ENCODE assay signal across 9 mouse cellular contexts in genomic region chr9:44919606-44920005, GRCm38 (mm10). TPM values are rescaled to one million over a fixed set of nuclear protein-coding genes. Genes with fewer than 3 reads are reported as not detected.
DNase-seq lines count a peak whose midpoint lies in the region; ATAC-seq and TF ChIP-seq lines count a peak whose summit lies in the region.
"Had no signal": no experiment of that assay in that cellular context is flagged by ENCODE, and none has a peak within 500 bp of the region (broad histone marks: within the 10 kb centered on the region; RNA-seq: fewer than 3 reads in every experiment).

No protein-coding gene starts in this region.

- peak overlapping the region; percentile 96 for H3K4me3 ChIP-seq in heart, postnatal 0 days (ENCODE audit: low read depth, low read length)
- peak overlapping the region; percentile 99 for H3K4me3 ChIP-seq in G1E (ENCODE audit: low read depth, low read length)
- H3K4me3 ChIP-seq in hindbrain, embryonic 11.5 days (ENCODE audit: low read depth, low read length) = peak overlapping the region; percentile 99
- peak overlapping the region; percentile 94 for H3K4me3 ChIP-seq in midbrain, embryonic 12.5 days

- 0 out of 2 replicates have a peak, but pooled peaks cover 10% of the 10 kb centered on the region for H3K4me1 ChIP-seq in heart, postnatal 0 days (ENCODE audit: control insufficient read depth, insufficient read depth)
- peaks cover 24% of the 10 kb centered on the region; the same call in 1 of the 2 replicates for H3K4me1 ChIP-seq in G1E (ENCODE audit: insufficient read depth, low read depth, low read length)
- H3K4me1 ChIP-seq in hindbrain, embryonic 11.5 days (replicated peaks; ENCODE audit: control insufficient read depth, insufficient read depth, low read length) = no peaks in the 10 kb centered on the region
- peaks cover 21% of the 10 kb centered on the region for H3K4me1 ChIP-seq in midbrain, embryonic 12.5 days

- TF ChIP-seq CTCF in heart, postnatal 0 days (IDR thresholded peaks at IDR 0.05; ENCODE audit: low read depth) = no peak
- TF ChIP-seq CTCF in G1E (IDR thresholded peaks at IDR 0.05; ENCODE audit: low read depth, low read length) = no peak

- H3K9me3 ChIP-seq in heart, postnatal 0 days (replicated peaks; ENCODE audit: control insufficient read depth, low read length) = no peaks in the 10 kb centered on the region
- no peaks in the 10 kb centered on the region for H3K9me3 ChIP-seq in G1E (replicated peaks)
- H3K9me3 ChIP-seq in hindbrain, embryonic 11.5 days (ENCODE audit: control insufficient read depth, low read length) = no peaks in the 10 kb centered on the region
- no peaks in the 10 kb centered on the region for H3K9me3 ChIP-seq in midbrain, embryonic 12.5 days

- no peaks in the 10 kb centered on the region; the same call in 1 of the 2 replicates for H3K36me3 ChIP-seq in heart, postnatal 0 days (replicated peaks; ENCODE audit: control insufficient read depth, insufficient read depth, low read length)
- peaks cover 39% of the 10 kb centered on the region for H3K36me3 ChIP-seq in G1E (replicated peaks)
- no peaks in the 10 kb centered on the region for H3K36me3 ChIP-seq in hindbrain, embryonic 11.5 days (ENCODE audit: control insufficient read depth, insufficient read depth, low read length)
- no peaks in the 10 kb centered on the region for H3K36me3 ChIP-seq in midbrain, embryonic 12.5 days

- no peak for ATAC-seq in heart, postnatal 0 days (ENCODE audit: insufficient read depth, low read depth)
- no peak for ATAC-seq in G1E (ENCODE audit: extremely low read depth, insufficient number of reproducible peaks, low FRiP score, poor library complexity, severe bottlenecking)
- no peak for ATAC-seq in hindbrain, embryonic 11.5 days (ENCODE audit: low FRiP score)
- ATAC-seq in midbrain, embryonic 12.5 days (ENCODE audit: low FRiP score, low read depth) = no peak

- DNase-seq in heart, postnatal 0 days (ENCODE audit: low spot score) = no peak
- no peak for DNase-seq in heart, adult 18-20 months
- no peak for DNase-seq in G1E (ENCODE audit: low spot score)
- no peak for DNase-seq in hindbrain, embryonic 11.5 days (ENCODE audit: low spot score)
- no peak for DNase-seq in embryo, embryonic 11 days
- DNase-seq in right cerebral cortex, postnatal 14 days = no peak
- no peak for DNase-seq in cerebellum, adult 9-11 months
- DNase-seq: kidney, adult 11 months had no signal

- H3K4me2 ChIP-seq in heart, postnatal 0 days (ENCODE audit: low read depth, low read length) = peak overlapping the region; percentile 77
- H3K4me2 ChIP-seq in hindbrain, embryonic 11.5 days (replicated peaks; ENCODE audit: low read depth, low read length) = peak overlapping the region; percentile 79
- H3K4me2 ChIP-seq in midbrain, embryonic 12.5 days (replicated peaks) = peak overlapping the region; percentile 88

- H3K27ac ChIP-seq in heart, postnatal 0 days (ENCODE audit: low read depth) = peak overlapping the region; percentile 97
- no peak overlapping the region for H3K27ac ChIP-seq in hindbrain, embryonic 11.5 days (ENCODE audit: low read depth, low read length)
- no peak overlapping the region for H3K27ac ChIP-seq in midbrain, embryonic 12.5 days (replicated peaks)

- TF ChIP-seq EP300 in heart, postnatal 0 days (IDR thresholded peaks at IDR 0.05; ENCODE audit: low read depth) = no peak

- H3K9ac ChIP-seq in heart, postnatal 0 days (replicated peaks; ENCODE audit: low read depth, low read length) = peak overlapping the region; percentile 99
- H3K9ac ChIP-seq in hindbrain, embryonic 11.5 days (ENCODE audit: low read depth, low read length) = peak overlapping the region; percentile 91
- H3K9ac ChIP-seq in midbrain, embryonic 12.5 days (replicated peaks) = peak overlapping the region; percentile 94

- no peaks in the 10 kb centered on the region for H3K27me3 ChIP-seq in heart, postnatal 0 days (ENCODE audit: control insufficient read depth, insufficient read depth, low read length)
- no peaks in the 10 kb centered on the region for H3K27me3 ChIP-seq in G1E (ENCODE audit: insufficient read depth, low read length)
- no peaks in the 10 kb centered on the region for H3K27me3 ChIP-seq in hindbrain, embryonic 11.5 days (ENCODE audit: control insufficient read depth, insufficient read depth, low read length)
- no peaks in the 10 kb centered on the region for H3K27me3 ChIP-seq in midbrain, embryonic 12.5 days

- 21% methylated on average over 2 of the region's 2 CpGs for WGBS in heart, postnatal 0 days
- 37% methylated on average over 2 of the region's 2 CpGs for WGBS in hindbrain, embryonic 11.5 days
- WGBS in midbrain, embryonic 12.5 days = 44% methylated on average over 2 of the region's 2 CpGs

RNA-seq across cellular contexts. Expression of gene Atp5l, which starts 0.9 kb away (rescaled TPM):
- 688 and 746 TPM in 2 replicates for total RNA-seq in heart, postnatal 0 days (2014; rRNA removed; ENCODE audit: low replicate concordance)
- polyA plus RNA-seq in heart, postnatal 0 days (2015; fragmentation: Nextera tagmentation; extraction: Ambion mirVana) = 2,678 and 2,844 TPM in 2 replicates
- total RNA-seq in heart, adult 18-20 months (2021) = 1,000 to 10,000 TPM; 1,708 to 2,082 TPM
- total RNA-seq in G1E (2014; fragmentation: Nextera tagmentation) (68.9 and 73.1 TPM in 2 replicates), G1E (2017) (130 and 149 TPM in 2 replicates)
- 32.8 and 41.5 TPM in 2 replicates for polyA plus RNA-seq in G1E (2012)
- 592 and 606 TPM in 2 replicates for polyA plus RNA-seq in hindbrain, embryonic 11.5 days (2014; fragmentation: Nextera tagmentation; extraction: Ambion mirVana)
- 524 and 532 TPM in 2 replicates for polyA plus RNA-seq in midbrain, embryonic 12.5 days (2016; fragmentation: Nextera tagmentation; extraction: Ambion mirVana)

RNA-seq across cellular contexts. Expression of gene Kmt2a, which starts 38.5 kb away (rescaled TPM):
- total RNA-seq in heart, postnatal 0 days (2014; rRNA removed; ENCODE audit: low replicate concordance) = 4.9 and 7.8 TPM in 2 replicates
- polyA plus RNA-seq in heart, postnatal 0 days (2015; fragmentation: Nextera tagmentation; extraction: Ambion mirVana) = 4.2 and 4.4 TPM in 2 replicates
- total RNA-seq in heart, adult 18-20 months (2021) = 10 to 100 TPM; 24.9 to 28.1 TPM
- 143 TPM in 2 replicates for total RNA-seq in G1E (2014; fragmentation: Nextera tagmentation)
- 5.9 and 6.3 TPM in 2 replicates for total RNA-seq in G1E (2017)
- 8.9 and 10.0 TPM in 2 replicates for polyA plus RNA-seq in G1E (2012)
- polyA plus RNA-seq in hindbrain, embryonic 11.5 days (2014; fragmentation: Nextera tagmentation; extraction: Ambion mirVana) = 17.3 and 26.2 TPM in 2 replicates
- polyA plus RNA-seq in midbrain, embryonic 12.5 days (2016; fragmentation: Nextera tagmentation; extraction: Ambion mirVana) = 32.3 and 32.8 TPM in 2 replicates

RNA-seq across cellular contexts. Expression of gene Ube4a, which starts 45.8 kb away (rescaled TPM):
- 10.7 and 16.8 TPM in 2 replicates for total RNA-seq in heart, postnatal 0 days (2014; rRNA removed; ENCODE audit: low replicate concordance)
- polyA plus RNA-seq in heart, postnatal 0 days (2015; fragmentation: Nextera tagmentation; extraction: Ambion mirVana) = 9.8 and 9.9 TPM in 2 replicates
- 10 to 100 TPM; 33.8 to 35.5 TPM for total RNA-seq in heart, adult 18-20 months (2021)
- total RNA-seq in G1E (2014; fragmentation: Nextera tagmentation) = 79.8 and 80.2 TPM in 2 replicates
- 38.3 and 59.6 TPM in 2 replicates for total RNA-seq in G1E (2017)
- polyA plus RNA-seq in G1E (2012) = 2.3 and 2.6 TPM in 2 replicates
- 36.4 and 47.3 TPM in 2 replicates for polyA plus RNA-seq in hindbrain, embryonic 11.5 days (2014; fragmentation: Nextera tagmentation; extraction: Ambion mirVana)
- polyA plus RNA-seq in midbrain, embryonic 12.5 days (2016; fragmentation: Nextera tagmentation; extraction: Ambion mirVana) = 34.6 and 35.4 TPM in 2 replicates

Comparison
In these comparisons a context has a peak if more than half of its experiments do, and no peak if none do; other contexts are left out.
1. RNA of gene Atp5l, which starts 0.9 kb away (polyA plus RNA-seq): 2,678 to 2,844 TPM in heart, postnatal 0 days, 592 to 606 TPM in hindbrain, embryonic 11.5 days and 524 to 532 TPM in midbrain, embryonic 12.5 days; 32.8 to 41.5 TPM in G1E; every median in the first group is over 10 times any median in the second.
2. Peak in every context shown above with its lines, with median percentiles within 50 percentile points of each other: H3K4me2 ChIP-seq, H3K4me3 ChIP-seq and H3K9ac ChIP-seq.